Mouse (Mus musculus): ENCODE measurements at regions not wholly inside any gene's neighbourhood (a gene's known extent, or its start where the extent isn't known, plus 50 kb on each side); places are given as distances from the start of the nearest gene placed in this dataset.

- no peak overlapping the region for H3K9ac ChIP-seq (ENCODE audit: insufficient read depth, low read depth)
- no peak overlapping the region for H3K4me3 ChIP-seq (replicated peaks in 1 of 3; ENCODE audit: low read depth in 2 of 3, low read length in 2 of 3, poor library complexity in 1 of 3)
- no peak for DNase-seq (ENCODE audit: extremely low read depth)
- TF ChIP-seq CTCF (conservative IDR thresholded peaks at IDR 0.05 in 1 of 2, IDR thresholded peaks at IDR 0.05 in 1 of 2; ENCODE audit: low read depth in 2 of 2, low read length in 2 of 2) (no peak), USF2 (conservative IDR thresholded peaks at IDR 0.05; ENCODE audit: low read depth, low read length) (no peak), RCOR1 (conservative IDR thresholded peaks at IDR 0.05; ENCODE audit: low read depth, low read length) (no peak), ELF1 (IDR thresholded peaks at IDR 0.05; ENCODE audit: low read depth, low read length) (no peak), NRF1 (IDR thresholded peaks at IDR 0.05; ENCODE audit: low read depth, low read length) (no peak), TBP (conservative IDR thresholded peaks at IDR 0.05; ENCODE audit: low read depth, low read length) (no peak), IRF4 (IDR thresholded peaks at IDR 0.05; ENCODE audit: low read depth, low read length) (no peak)
- no peaks in the 10 kb centered on the region for H3K79me2 ChIP-seq (replicated peaks; ENCODE audit: control insufficient read depth, extremely low read depth, insufficient read depth, poor library complexity, severe bottlenecking)
- no peaks in the 10 kb centered on the region for H3K9me3 ChIP-seq (replicated peaks; ENCODE audit: low read length)
- dilution Hi-C loops (cut with MboI; ENCODE audit: extremely low pct_ligation_motif_present, extremely low pct_unique_long_range_greater_than_20kb, low sequenced_read_pairs) (no loop called here), in situ Hi-C loops (cut with MboI; ENCODE audit: low pct_ligation_motif_present, low pct_unique_long_range_greater_than_20kb, low sequenced_read_pairs) (no loop called here)
- H3K27me3 ChIP-seq (replicated peaks) = no peaks in the 10 kb centered on the region
- no peak overlapping the region for H3K4me2 ChIP-seq (ENCODE audit: insufficient read depth, low read depth, poor library complexity, severe bottlenecking)
- no peak overlapping the region for H3K27ac ChIP-seq (ENCODE audit: insufficient read depth, low read depth)
- no peaks in the 10 kb centered on the region for H3K36me3 ChIP-seq (replicated peaks in 1 of 2; ENCODE audit: control insufficient read depth in 1 of 2, insufficient read depth in 1 of 2, low read length in 1 of 2)
- no peaks in the 10 kb centered on the region for H3K4me1 ChIP-seq (ENCODE audit: control insufficient read depth in 1 of 2, insufficient read depth in 2 of 2)
Measured at GRCm38 (mm10) chr3:124011685-124012084, 309.0 kb upstream of the Tram1l1 start.

GRCm38 (mm10) chr3:124018618-124019017 is 302.0 kb upstream of the Tram1l1 start:
- TF ChIP-seq UBTF (IDR thresholded peaks at IDR 0.05; ENCODE audit: low read depth, low read length) = no peak
- no peak for TF ChIP-seq MAFK (IDR thresholded peaks at IDR 0.05; ENCODE audit: insufficient replicate concordance, low read length)
- no peak for TF ChIP-seq ZNF384 (IDR thresholded peaks at IDR 0.05; ENCODE audit: low read depth, low read length)
- TF ChIP-seq USF2 (conservative IDR thresholded peaks at IDR 0.05; ENCODE audit: low read depth, low read length) = no peak
- no peak for TF ChIP-seq ETS1 (conservative IDR thresholded peaks at IDR 0.05; ENCODE audit: low read depth, low read length)
- TF ChIP-seq GABPA (IDR thresholded peaks at IDR 0.05; ENCODE audit: insufficient replicate concordance, low read depth, low read length) = no peak
- no peak for TF ChIP-seq CHD2 (IDR thresholded peaks at IDR 0.05; ENCODE audit: low read length)
- TF ChIP-seq MAX (IDR thresholded peaks at IDR 0.05; ENCODE audit: low read length) = no peak
- no peak for TF ChIP-seq MXI1 (IDR thresholded peaks at IDR 0.05; ENCODE audit: low read depth, low read length)
- TF ChIP-seq SIN3A (IDR thresholded peaks at IDR 0.05; ENCODE audit: low read length) = no peak
- TF ChIP-seq USF1 (IDR thresholded peaks at IDR 0.05; ENCODE audit: low read depth, low read length) = no peak
- no peak for TF ChIP-seq KAT2A (IDR thresholded peaks at IDR 0.05; ENCODE audit: insufficient replicate concordance, low read length)
- TF ChIP-seq IRF4 (IDR thresholded peaks at IDR 0.05; ENCODE audit: low read depth, low read length) = no peak
- TF ChIP-seq POLR2A (IDR thresholded peaks at IDR 0.05; ENCODE audit: low read depth, low read length) = no peak
- no peak for TF ChIP-seq PAX5 (IDR thresholded peaks at IDR 0.05; ENCODE audit: low read length)
- no peak for TF ChIP-seq E2F4 (IDR thresholded peaks at IDR 0.05; ENCODE audit: insufficient replicate concordance, low read depth, low read length)
- TF ChIP-seq ZKSCAN1 (IDR thresholded peaks at IDR 0.05; ENCODE audit: borderline replicate concordance, low read depth, low read length) = no peak
- H3K27me3 ChIP-seq (replicated peaks) = no peaks in the 10 kb centered on the region
- dilution Hi-C loops (cut with MboI; ENCODE audit: extremely low pct_ligation_motif_present, extremely low pct_unique_long_range_greater_than_20kb, low sequenced_read_pairs) (no loop called here), in situ Hi-C loops (cut with MboI; ENCODE audit: low pct_ligation_motif_present, low pct_unique_long_range_greater_than_20kb, low sequenced_read_pairs) (no loop called here)
- H3K79me2 ChIP-seq (replicated peaks; ENCODE audit: control insufficient read depth, extremely low read depth, insufficient read depth, poor library complexity, severe bottlenecking) = no peaks in the 10 kb centered on the region
- no peaks in the 10 kb centered on the region for H3K9me3 ChIP-seq (replicated peaks; ENCODE audit: low read length)
- no peak overlapping the region for H3K4me3 ChIP-seq (replicated peaks in 1 of 3; ENCODE audit: low read depth in 2 of 3, low read length in 2 of 3, poor library complexity in 1 of 3)
- no peak for DNase-seq (ENCODE audit: extremely low read depth)
- H3K36me3 ChIP-seq (replicated peaks in 1 of 2; ENCODE audit: control insufficient read depth in 1 of 2, insufficient read depth in 1 of 2, low read length in 1 of 2) = no peaks in the 10 kb centered on the region
- H3K4me2 ChIP-seq (ENCODE audit: insufficient read depth, low read depth, poor library complexity, severe bottlenecking) = no peak overlapping the region
- H3K27ac ChIP-seq (ENCODE audit: insufficient read depth, low read depth) = no peak overlapping the region
- H3K9ac ChIP-seq (ENCODE audit: insufficient read depth, low read depth) = no peak overlapping the region
- no peaks in the 10 kb centered on the region for H3K4me1 ChIP-seq (ENCODE audit: control insufficient read depth in 1 of 2, insufficient read depth in 2 of 2)
